Mouse (Mus musculus): ENCODE measurements at regions not wholly inside any gene's neighbourhood (a gene's known extent, or its start where the extent isn't known, plus 50 kb on each side); places are given as distances from the start of the nearest gene placed in this dataset.
"Not testable (repeated sequence)": the region's sequence is repeated elsewhere in the genome, so short reads cannot be mapped to it uniquely, and the experiment has no call there.

- H3K9ac ChIP-seq; ATAC-seq (ENCODE audit: low read depth); H3K27ac ChIP-seq (replicated peaks): not testable (repeated sequence)
Observed at GRCm38 (mm10) chr2:64417129-64417528, 319.3 kb upstream of the Fign start.

GRCm38 (mm10) chr2:64413846-64414245 is 316.0 kb upstream of the Fign start:
- no peak overlapping the region for H3K27ac ChIP-seq (replicated peaks)
- H3K9me3 ChIP-seq, result no peaks in the 10 kb centered on the region
- no peaks in the 10 kb centered on the region for H3K27me3 ChIP-seq
- H3K4me3 ChIP-seq, result no peak overlapping the region
- no peak for ATAC-seq (ENCODE audit: low read depth)
- H3K4me2 ChIP-seq, result no peak overlapping the region
- no peaks in the 10 kb centered on the region for H3K4me1 ChIP-seq (replicated peaks)
- no peaks in the 10 kb centered on the region for H3K36me3 ChIP-seq
- 77% methylated on average over 1 of the region's 1 CpGs for WGBS
- H3K9ac ChIP-seq, result no peak overlapping the region

More at GRCm38 (mm10) chr2:64417129-64417528, 319.3 kb upstream of the Fign start:
- H3K27me3 ChIP-seq; H3K36me3 ChIP-seq; H3K9me3 ChIP-seq; H3K4me2 ChIP-seq; H3K4me3 ChIP-seq; H3K4me1 ChIP-seq (replicated peaks): not testable (repeated sequence)

- Histone ChIP-seq H3K9ac (no peak overlapping the region), H3K9me3 (no peaks in the 10 kb centered on the region), H3K4me1 (replicated peaks) (no peaks in the 10 kb centered on the region), H3K27me3 (no peaks in the 10 kb centered on the region), H3K36me3 (no peaks in the 10 kb centered on the region), H3K27ac (replicated peaks) (no peak overlapping the region), H3K4me2 (no peak overlapping the region), H3K4me3 (no peak overlapping the region)
- no peak for ATAC-seq (ENCODE audit: low read depth)
Observed at GRCm38 (mm10) chr2:64413263-64413662, 315.4 kb upstream of the Fign start.

GRCm38 (mm10) chr2:64395946-64396345 is 298.1 kb upstream of the Fign start:
- Histone ChIP-seq H3K4me3 (no peak overlapping the region), H3K27ac (replicated peaks) (no peak overlapping the region), H3K9me3 (no peaks in the 10 kb centered on the region), H3K4me2 (no peak overlapping the region), H3K9ac (no peak overlapping the region), H3K27me3 (no peaks in the 10 kb centered on the region), H3K4me1 (replicated peaks) (peaks cover 18% of the 10 kb centered on the region), H3K36me3 (no peaks in the 10 kb centered on the region)
- no peak for ATAC-seq (ENCODE audit: low read depth)
- WGBS, result 65% methylated on average over 4 of the region's 4 CpGs

GRCm38 (mm10) chr2:64394619-64395294 is 296.9 kb upstream of the Fign start:
- H3K4me1 ChIP-seq (replicated peaks), result peaks cover 26% of the 10 kb centered on the region
- no peak overlapping the region for H3K4me3 ChIP-seq
- 12% methylated on average over 11 of the region's 11 CpGs for WGBS
- ATAC-seq (ENCODE audit: low read depth), result peak; percentile 74
- no peak overlapping the region for H3K9ac ChIP-seq
- H3K27me3 ChIP-seq, result no peaks in the 10 kb centered on the region
- peak overlapping the region; percentile 23 for H3K4me2 ChIP-seq
- no peaks in the 10 kb centered on the region for H3K36me3 ChIP-seq
- no peaks in the 10 kb centered on the region for H3K9me3 ChIP-seq
- peak overlapping the region; percentile 71 for H3K27ac ChIP-seq (replicated peaks)

GRCm38 (mm10) chr2:64394199-64394598 is 296.4 kb upstream of the Fign start:
- H3K27me3 ChIP-seq, result no peaks in the 10 kb centered on the region
- no peak overlapping the region for H3K4me3 ChIP-seq
- ATAC-seq (ENCODE audit: low read depth), result peak; percentile 51
- H3K4me2 ChIP-seq, result no peak overlapping the region
- H3K27ac ChIP-seq (replicated peaks), result peak overlapping the region; percentile 71
- H3K36me3 ChIP-seq, result no peaks in the 10 kb centered on the region
- H3K9me3 ChIP-seq, result no peaks in the 10 kb centered on the region
- peaks cover 26% of the 10 kb centered on the region for H3K4me1 ChIP-seq (replicated peaks)
- no peak overlapping the region for H3K9ac ChIP-seq
- WGBS, result 12% methylated on average over 8 of the region's 8 CpGs

- Histone ChIP-seq H3K36me3 (no peaks in the 10 kb centered on the region), H3K27me3 (no peaks in the 10 kb centered on the region), H3K9me3 (no peaks in the 10 kb centered on the region), H3K4me2 (no peak overlapping the region), H3K4me3 (no peak overlapping the region), H3K27ac (replicated peaks) (peak overlapping the region; percentile 52), H3K9ac (no peak overlapping the region), H3K4me1 (replicated peaks) (peaks cover 28% of the 10 kb centered on the region)
- 5% methylated on average over 2 of the region's 2 CpGs for WGBS
- ATAC-seq (ENCODE audit: low read depth), result peak; percentile 69; the same call in 1 of the 2 replicates
Observed at GRCm38 (mm10) chr2:64369791-64370190, 272.0 kb upstream of the Fign start.

GRCm38 (mm10) chr2:64367188-64367587 is 269.4 kb upstream of the Fign start:
- whole genome bisulfite sequencing, result 45% methylated on average over 7 of the region's 7 CpGs
- no peaks in the 10 kb centered on the region for H3K9me3 ChIP-seq
- H3K36me3 ChIP-seq, result no peaks in the 10 kb centered on the region
- peaks cover 28% of the 10 kb centered on the region for H3K4me1 ChIP-seq (replicated peaks)
- H3K4me3 ChIP-seq, result no peak overlapping the region
- ATAC-seq (ENCODE audit: low read depth), result peak; percentile 42; the same call in 1 of the 2 replicates
- 0 out of 2 replicates have a peak overlapping the region, but pooled peaks have one; percentile 6 for H3K4me2 ChIP-seq
- H3K27ac ChIP-seq (replicated peaks), result peak overlapping the region; percentile 34; the same call in 1 of the 2 replicates
- no peak overlapping the region for H3K9ac ChIP-seq
- no peaks in the 10 kb centered on the region for H3K27me3 ChIP-seq

- no peak overlapping the region for H3K9ac ChIP-seq
- no peak overlapping the region for H3K4me3 ChIP-seq
- no peak overlapping the region; the same call in 1 of the 2 replicates for H3K27ac ChIP-seq (replicated peaks)
- no peaks in the 10 kb centered on the region for H3K36me3 ChIP-seq
- H3K4me1 ChIP-seq (replicated peaks), result peaks cover 28% of the 10 kb centered on the region
- ATAC-seq (ENCODE audit: low read depth), result peak; percentile 87
- H3K27me3 ChIP-seq, result no peaks in the 10 kb centered on the region
- no peaks in the 10 kb centered on the region for H3K9me3 ChIP-seq
- 30% methylated on average over 5 of the region's 5 CpGs for WGBS
- H3K4me2 ChIP-seq, result no peak overlapping the region
Observed at GRCm38 (mm10) chr2:64366528-64366927, 268.7 kb upstream of the Fign start.

- Histone ChIP-seq H3K4me2 (no peak overlapping the region), H3K4me1 (replicated peaks) (no peaks in the 10 kb centered on the region), H3K4me3 (no peak overlapping the region), H3K27me3 (no peaks in the 10 kb centered on the region), H3K9me3 (no peaks in the 10 kb centered on the region), H3K27ac (replicated peaks) (no peak overlapping the region), H3K36me3 (no peaks in the 10 kb centered on the region), H3K9ac (no peak overlapping the region)
- 97% methylated on average over 4 of the region's 4 CpGs for WGBS
- ATAC-seq (ENCODE audit: low read depth), result no peak
Observed at GRCm38 (mm10) chr2:64356286-64356685, 258.4 kb upstream of the Fign start.

GRCm38 (mm10) chr2:64325499-64325898 is 227.7 kb upstream of the Fign start:
- 17% methylated on average over 2 of the region's 2 CpGs for WGBS
- peaks cover 18% of the 10 kb centered on the region for H3K4me1 ChIP-seq (replicated peaks)
- H3K36me3 ChIP-seq, result no peaks in the 10 kb centered on the region
- no peak; the same call in 1 of the 2 replicates for ATAC-seq (ENCODE audit: low read depth)
- no peak overlapping the region for H3K4me2 ChIP-seq
- no peak overlapping the region for H3K27ac ChIP-seq (replicated peaks)
- no peaks in the 10 kb centered on the region for H3K27me3 ChIP-seq
- H3K9me3 ChIP-seq, result no peaks in the 10 kb centered on the region
- no peak overlapping the region for H3K9ac ChIP-seq
- no peak overlapping the region for H3K4me3 ChIP-seq
